Mouse (Mus musculus): ENCODE measurements at regions not wholly inside any gene's neighbourhood (a gene's known extent, or its start where the extent isn't known, plus 50 kb on each side); places are given as distances from the start of the nearest gene placed in this dataset. TPM values are rescaled to one million over a fixed set of nuclear protein-coding genes. Genes with fewer than 3 reads are reported as not detected.

DNA sequence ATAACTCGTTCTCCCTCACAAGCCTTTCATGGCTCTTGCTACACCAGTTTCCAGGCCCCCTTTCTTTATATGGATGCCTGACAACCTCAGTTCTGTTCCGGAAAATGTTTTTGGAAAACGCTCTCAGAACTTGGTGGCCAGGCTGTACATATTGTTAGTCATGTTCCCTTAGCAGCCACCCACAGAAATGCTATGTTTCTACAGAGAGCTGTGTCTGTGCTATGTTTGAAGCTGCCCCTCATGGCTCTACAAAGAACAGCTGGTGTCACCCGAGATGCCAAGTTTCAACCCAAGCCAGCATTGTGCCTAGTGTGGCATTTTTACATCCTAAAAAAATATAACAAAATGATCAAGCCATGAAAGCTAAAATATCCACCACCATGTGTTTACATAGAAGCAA lies 175.0 kb upstream of the Sphkap start:
- intact Hi-C loops (cut with DNase I) = no loop called here
- DNase-seq (ENCODE audit: low spot score) = no peak

GRCm38 (mm10) chr1:83569991-83570390 lies 162.0 kb upstream of the Sphkap start:
- intact Hi-C loops (cut with DNase I) = no loop called here
- no peak for DNase-seq (ENCODE audit: low spot score)

DNA sequence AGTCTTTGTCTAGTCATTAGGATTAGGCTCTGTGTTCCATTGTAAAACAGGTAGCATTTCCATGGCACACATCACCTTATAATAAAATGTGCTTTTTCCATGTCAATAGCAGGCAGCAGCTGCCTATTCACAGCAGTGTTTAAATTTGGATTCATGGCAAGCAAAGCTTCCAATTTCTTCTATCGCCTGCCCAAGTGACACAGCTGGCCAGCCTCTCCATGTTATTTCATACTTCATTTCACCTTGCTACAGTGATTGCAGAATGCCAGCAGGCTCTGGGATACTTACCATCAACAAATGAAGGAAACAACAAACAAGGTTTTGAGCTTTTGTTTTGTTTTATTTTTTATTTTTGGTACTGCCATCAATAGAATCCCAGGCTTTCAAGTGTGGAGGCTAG lies 160.7 kb upstream of the Sphkap start:
- intact Hi-C loops (cut with DNase I) = no loop called here
- no peak for DNase-seq (ENCODE audit: low spot score)

GRCm38 (mm10) chr1:83551617-83552016 lies 143.6 kb upstream of the Sphkap start:
- intact Hi-C loops (cut with DNase I) = no loop called here
- DNase-seq (ENCODE audit: low spot score) = no peak

GRCm38 (mm10) chr1:83535461-83535860 lies 127.5 kb upstream of the Sphkap start:
- DNase-seq (ENCODE audit: low spot score) = no peak
- intact Hi-C loops (cut with DNase I) = no loop called here

- DNase-seq (ENCODE audit: low spot score) = no peak
- intact Hi-C loops (cut with DNase I) = no loop called here
Observed at GRCm38 (mm10) chr1:83527803-83528202, 119.8 kb upstream of the Sphkap start.

GRCm38 (mm10) chr1:83509356-83509755 lies 101.4 kb upstream of the Sphkap start:
- intact Hi-C loops (cut with DNase I) = no loop called here

DNA sequence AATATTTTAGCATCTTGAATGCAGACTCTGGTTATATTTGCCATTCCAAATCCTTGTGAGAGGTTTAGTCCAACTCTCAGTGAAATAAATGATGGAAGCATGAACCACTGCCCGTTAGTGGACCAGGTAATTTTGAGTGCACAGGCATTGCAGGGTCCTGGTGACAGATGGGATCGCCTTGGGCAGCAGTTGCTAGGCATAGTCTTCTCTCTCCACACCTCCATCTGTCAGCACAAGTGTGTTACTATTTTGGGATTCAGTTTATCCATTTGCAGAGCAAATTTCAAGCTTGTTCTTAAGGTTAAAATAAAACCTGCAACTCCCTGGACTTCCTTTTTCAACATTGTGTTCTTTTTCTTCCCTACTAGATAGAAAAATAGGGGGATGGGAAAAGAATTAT lies 97.4 kb upstream of the Sphkap start:
- intact Hi-C loops (cut with DNase I) = no loop called here
- no peak for DNase-seq (ENCODE audit: low spot score)

More at GRCm38 (mm10) chr1:83509356-83509755, 101.4 kb upstream of the Sphkap start:
- DNase-seq (ENCODE audit: low spot score) = no peak

DNA sequence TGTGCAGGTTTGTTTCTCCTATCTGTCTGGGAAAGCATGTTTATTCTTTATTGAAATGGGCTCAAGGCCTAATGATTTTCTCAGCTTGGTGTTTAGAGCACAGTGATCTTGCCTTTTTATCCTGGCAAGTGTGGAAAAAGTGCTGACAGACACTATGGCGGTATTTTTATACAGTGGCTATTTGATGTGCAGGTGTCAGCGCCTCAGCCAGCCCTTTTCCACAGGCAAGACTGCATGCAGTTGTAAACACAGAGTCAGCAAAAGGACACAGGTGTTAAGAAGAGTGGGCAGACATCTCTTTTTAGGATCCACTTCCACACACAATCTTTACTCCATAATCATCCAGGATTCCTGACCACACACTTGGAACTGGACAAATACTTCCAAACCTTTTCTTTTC lies 88.9 kb upstream of the Sphkap start:
- DNase-seq (ENCODE audit: low spot score) = no peak
- intact Hi-C loops (cut with DNase I) = no loop called here

DNA sequence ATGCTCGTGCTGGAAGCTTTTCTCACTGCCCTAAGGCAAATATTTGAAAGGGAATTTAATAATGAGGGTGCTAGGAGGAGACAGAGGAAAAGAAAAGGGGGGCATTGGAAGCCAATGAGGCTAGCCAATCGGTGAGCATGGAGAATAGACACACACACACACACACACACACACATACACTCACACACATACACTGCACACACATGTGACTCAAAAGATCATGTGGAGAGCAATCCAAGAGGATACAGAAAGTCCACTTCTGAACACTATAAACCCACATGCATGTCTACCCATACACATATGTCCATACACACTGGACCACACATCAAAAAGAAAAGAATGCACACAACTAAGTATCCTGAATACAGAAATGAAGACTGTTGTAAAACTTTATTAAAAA lies 88.4 kb upstream of the Sphkap start:
- no peak for DNase-seq (ENCODE audit: low spot score)
- intact Hi-C loops (cut with DNase I) = no loop called here

GRCm38 (mm10) chr1:83495022-83495421 lies 87.0 kb upstream of the Sphkap start:
- intact Hi-C loops (cut with DNase I) = no loop called here
- no peak for DNase-seq (ENCODE audit: low spot score)

- intact Hi-C loops (cut with DNase I) = no loop called here
- DNase-seq (ENCODE audit: low spot score) = no peak
Observed at GRCm38 (mm10) chr1:83479111-83479510, 71.1 kb upstream of the Sphkap start.

Small RNAs in the stretch of these regions (microRNA-seq; reads per million reads assigned to microRNA genes)
- not detected for gene Gm25754
